Mouse (Mus musculus): ENCODE measurements around the gene Cnot2. TPM values are rescaled to one million over a fixed set of nuclear protein-coding genes. Genes with fewer than 3 reads are reported as not detected.

Gene Cnot2
- polyA plus RNA-seq, 1 experiment: 30.9 TPM

- no peak for DNase-seq
- TF ChIP-seq POLR2A (IDR thresholded peaks at IDR 0.05; ENCODE audit: borderline replicate concordance, extremely low read depth, low read depth, low read length): no peak
- no peak for TF ChIP-seq CTCF (IDR thresholded peaks at IDR 0.05; ENCODE audit: insufficient read depth, low read length)
- H3K4me3 ChIP-seq (replicated peaks; ENCODE audit: extremely low read depth, low read depth, low read length): no peak overlapping the region
- WGBS: 74% methylated on average over 14 of the region's 14 CpGs
- H3K4me1 ChIP-seq (ENCODE audit: control insufficient read depth, insufficient read depth, low read length): peaks cover 9% of the 10 kb centered on the region; the same call in 1 of the 2 replicates
Observed at GRCm38 (mm10) chr10:116564828-116565602, 16.3 kb downstream of the Cnot2 start.

- WGBS: 77% methylated on average over 4 of the region's 4 CpGs
- Histone ChIP-seq H3K4me3 (replicated peaks; ENCODE audit: extremely low read depth, low read depth, low read length) (no peak overlapping the region), H3K4me1 (ENCODE audit: control insufficient read depth, insufficient read depth, low read length) (peaks cover 9% of the 10 kb centered on the region; the same call in 1 of the 2 replicates)
- DNase-seq: no peak
- no peak for TF ChIP-seq CTCF (IDR thresholded peaks at IDR 0.05; ENCODE audit: insufficient read depth, low read length)
- TF ChIP-seq POLR2A (IDR thresholded peaks at IDR 0.05; ENCODE audit: borderline replicate concordance, extremely low read depth, low read depth, low read length): no peak
Observed at GRCm38 (mm10) chr10:116562731-116563480, 18.4 kb downstream of the Cnot2 start.

GRCm38 (mm10) chr10:116562210-116562609 is 19.1 kb downstream of the Cnot2 start:
- Histone ChIP-seq H3K4me3 (replicated peaks; ENCODE audit: extremely low read depth, low read depth, low read length) (no peak overlapping the region), H3K4me1 (ENCODE audit: control insufficient read depth, insufficient read depth, low read length) (peaks cover 9% of the 10 kb centered on the region; the same call in 1 of the 2 replicates)
- WGBS: 50% methylated on average over 4 of the region's 4 CpGs
- no peak for DNase-seq
- TF ChIP-seq CTCF (IDR thresholded peaks at IDR 0.05; ENCODE audit: insufficient read depth, low read length): no peak
- TF ChIP-seq POLR2A (IDR thresholded peaks at IDR 0.05; ENCODE audit: borderline replicate concordance, extremely low read depth, low read depth, low read length): no peak

GRCm38 (mm10) chr10:116559171-116559570 is 22.1 kb downstream of the Cnot2 start:
- peaks cover 7% of the 10 kb centered on the region; the same call in 1 of the 2 replicates for H3K4me1 ChIP-seq (ENCODE audit: control insufficient read depth, insufficient read depth, low read length)
- H3K4me3 ChIP-seq (replicated peaks; ENCODE audit: extremely low read depth, low read depth, low read length): no peak overlapping the region
- DNase-seq: no peak
- TF ChIP-seq POLR2A (IDR thresholded peaks at IDR 0.05; ENCODE audit: borderline replicate concordance, extremely low read depth, low read depth, low read length) (no peak), CTCF (IDR thresholded peaks at IDR 0.05; ENCODE audit: insufficient read depth, low read length) (no peak)
- 51% methylated on average over 1 of the region's 1 CpGs for WGBS

GRCm38 (mm10) chr10:116557166-116557565 is 24.1 kb downstream of the Cnot2 start:
- Histone ChIP-seq H3K4me3 (replicated peaks; ENCODE audit: extremely low read depth, low read depth, low read length) (no peak overlapping the region), H3K4me1 (ENCODE audit: control insufficient read depth, insufficient read depth, low read length) (peaks cover 3% of the 10 kb centered on the region)
- DNase-seq: no peak
- 88% methylated on average over 1 of the region's 1 CpGs for WGBS
- TF ChIP-seq POLR2A (IDR thresholded peaks at IDR 0.05; ENCODE audit: borderline replicate concordance, extremely low read depth, low read depth, low read length) (no peak), CTCF (IDR thresholded peaks at IDR 0.05; ENCODE audit: insufficient read depth, low read length) (no peak)

GRCm38 (mm10) chr10:116554434-116554833 is 26.9 kb downstream of the Cnot2 start:
- Histone ChIP-seq H3K4me1 (ENCODE audit: control insufficient read depth, insufficient read depth, low read length) (peaks cover 2% of the 10 kb centered on the region), H3K4me3 (replicated peaks; ENCODE audit: extremely low read depth, low read depth, low read length) (no peak overlapping the region)
- WGBS: 51% methylated on average over 2 of the region's 2 CpGs
- DNase-seq: no peak
- TF ChIP-seq CTCF (IDR thresholded peaks at IDR 0.05; ENCODE audit: insufficient read depth, low read length) (no peak), POLR2A (IDR thresholded peaks at IDR 0.05; ENCODE audit: borderline replicate concordance, extremely low read depth, low read depth, low read length) (no peak)

GRCm38 (mm10) chr10:116547958-116548357 is 33.4 kb downstream of the Cnot2 start:
- Histone ChIP-seq H3K4me3 (replicated peaks; ENCODE audit: extremely low read depth, low read depth, low read length) (no peak overlapping the region), H3K4me1 (ENCODE audit: control insufficient read depth, insufficient read depth, low read length) (no peaks in the 10 kb centered on the region; the same call in 1 of the 2 replicates)
- no peak for DNase-seq
- TF ChIP-seq CTCF (IDR thresholded peaks at IDR 0.05; ENCODE audit: insufficient read depth, low read length) (no peak), POLR2A (IDR thresholded peaks at IDR 0.05; ENCODE audit: borderline replicate concordance, extremely low read depth, low read depth, low read length) (no peak)
- 35% methylated on average over 4 of the region's 4 CpGs for WGBS

GRCm38 (mm10) chr10:116546177-116546576 is 35.1 kb downstream of the Cnot2 start:
- Histone ChIP-seq H3K4me3 (replicated peaks; ENCODE audit: extremely low read depth, low read depth, low read length) (no peak overlapping the region), H3K4me1 (ENCODE audit: control insufficient read depth, insufficient read depth, low read length) (no peaks in the 10 kb centered on the region; the same call in 1 of the 2 replicates)
- no peak for DNase-seq
- 87% methylated on average over 3 of the region's 3 CpGs for WGBS
- TF ChIP-seq POLR2A (IDR thresholded peaks at IDR 0.05; ENCODE audit: borderline replicate concordance, extremely low read depth, low read depth, low read length) (no peak), CTCF (IDR thresholded peaks at IDR 0.05; ENCODE audit: insufficient read depth, low read length) (no peak)

- TF ChIP-seq POLR2A (IDR thresholded peaks at IDR 0.05; ENCODE audit: borderline replicate concordance, extremely low read depth, low read depth, low read length) (no peak), CTCF (IDR thresholded peaks at IDR 0.05; ENCODE audit: insufficient read depth, low read length) (no peak)
- DNase-seq: no peak
- no peak overlapping the region for H3K4me3 ChIP-seq (replicated peaks; ENCODE audit: extremely low read depth, low read depth, low read length)
- 96% methylated on average over 1 of the region's 1 CpGs for WGBS
- peaks cover 2% of the 10 kb centered on the region for H3K4me1 ChIP-seq (ENCODE audit: control insufficient read depth, insufficient read depth, low read length)
Observed at GRCm38 (mm10) chr10:116543061-116543460, 38.2 kb downstream of the Cnot2 start.
